Comparison of ENCODE assay signal across 11 mouse cellular contexts in genomic region chr2:8628485-8629208, GRCm38 (mm10).
A peak's percentile ranks its signal among the peaks of the same experiment; 100 is the strongest.
DNase-seq lines count a peak whose midpoint lies in the region; ATAC-seq and TF ChIP-seq lines count a peak whose summit lies in the region.
"Had no signal": no experiment of that assay in that cellular context is flagged by ENCODE, and none has a peak within 500 bp of the region (broad histone marks: within the 10 kb centered on the region; RNA-seq: fewer than 3 reads in every experiment).

No protein-coding gene starts in this region.

- no peak for TF ChIP-seq EP300 in MEL (IDR thresholded peaks at IDR 0.05; ENCODE audit: low read depth in 1 of 2, low read length in 2 of 2)
- TF ChIP-seq EP300 in liver, postnatal 0 days (IDR thresholded peaks at IDR 0.05; ENCODE audit: low read depth): peak; percentile 82

- no peak for TF ChIP-seq POLR2A in MEL (IDR thresholded peaks at IDR 0.05; ENCODE audit: control insufficient read depth in 1 of 2, insufficient read depth in 1 of 2, low read depth in 1 of 2, low read length in 2 of 2, poor library complexity in 1 of 2)

- no peaks in the 10 kb centered on the region for H3K27me3 ChIP-seq in MEL (ENCODE audit: control insufficient read depth in 1 of 2, insufficient read depth in 2 of 2, low read length in 2 of 2)
- H3K27me3 ChIP-seq in liver, postnatal 0 days (ENCODE audit: insufficient read depth, low read length): no peaks in the 10 kb centered on the region
- H3K27me3 ChIP-seq in hindbrain, embryonic 14.5 days (ENCODE audit: control insufficient read depth, insufficient read depth, low read length): no peaks in the 10 kb centered on the region
- H3K27me3 ChIP-seq: embryonic facial prominence, embryonic 15.5 days; heart, embryonic 15.5 days had no signal

- 81% methylated on average over 2 of the region's 2 CpGs for WGBS in liver, postnatal 0 days (ENCODE audit: insufficient replicate concordance)
- WGBS in hindbrain, embryonic 14.5 days: 90% methylated on average over 2 of the region's 2 CpGs

- H3K79me2 ChIP-seq in MEL (ENCODE audit: control insufficient read depth, insufficient read depth, low read length, poor library complexity): no peaks in the 10 kb centered on the region

- no peak overlapping the region for H3K4me3 ChIP-seq in left cerebral cortex, adult 2 months
- no peak overlapping the region for H3K4me3 ChIP-seq in MEL (ENCODE audit: control insufficient read depth in 1 of 2, insufficient read depth in 1 of 2, low read depth in 2 of 2, low read length in 2 of 2)
- H3K4me3 ChIP-seq in liver, postnatal 0 days (ENCODE audit: low read depth, low read length): no peak overlapping the region
- H3K4me3 ChIP-seq in hindbrain, embryonic 14.5 days (replicated peaks; ENCODE audit: low read length): no peak overlapping the region
- H3K4me3 ChIP-seq: embryonic facial prominence, embryonic 15.5 days; heart, embryonic 15.5 days had no signal

- H3K4me2 ChIP-seq in liver, postnatal 0 days (ENCODE audit: low read depth, low read length): no peak overlapping the region
- no peak overlapping the region for H3K4me2 ChIP-seq in hindbrain, embryonic 14.5 days (replicated peaks)
- H3K4me2 ChIP-seq: embryonic facial prominence, embryonic 15.5 days; heart, embryonic 15.5 days had no signal

- H3K27ac ChIP-seq in left cerebral cortex, adult 2 months: peak overlapping the region; percentile 61
- no peak overlapping the region for H3K27ac ChIP-seq in MEL (ENCODE audit: control insufficient read depth, low read depth, low read length)
- no peak overlapping the region for H3K27ac ChIP-seq in liver, postnatal 0 days (ENCODE audit: low read depth)
- no peak overlapping the region for H3K27ac ChIP-seq in hindbrain, embryonic 14.5 days
- H3K27ac ChIP-seq: embryonic facial prominence, embryonic 15.5 days; heart, embryonic 15.5 days had no signal

- 0 out of 2 replicates have a peak, but pooled peaks have one; percentile 8 for ATAC-seq in common myeloid progenitor, adult 5-6 weeks (replicated peaks; ENCODE audit: low read depth, poor library complexity, severe bottlenecking)
- ATAC-seq in liver, postnatal 0 days: peak; percentile 89
- no peak for ATAC-seq in hindbrain, embryonic 14.5 days (ENCODE audit: low FRiP score)

- TF ChIP-seq RAD21 in MEL (IDR thresholded peaks at IDR 0.05; ENCODE audit: low read depth, low read length): no peak

- DNase-seq in left cerebral cortex, adult 2 months (ENCODE audit: extremely low spot score in 1 of 2, low spot score in 2 of 2): peak in 1 of 2 experiments; percentile 54
- no peak for DNase-seq in left cerebral cortex, postnatal 4 days
- DNase-seq in MEL (ENCODE audit: low read depth, low spot score): peak; percentile 26
- DNase-seq in liver, postnatal 0 days: no peak
- DNase-seq in hindbrain, embryonic 14.5 days (ENCODE audit: low spot score): no peak
- no peak for DNase-seq in cerebellum, postnatal 25 days
- DNase-seq: cerebellum, adult 9-11 months; lung, adult 2 months had no signal

- no peaks in the 10 kb centered on the region for H3K4me1 ChIP-seq in MEL (ENCODE audit: control insufficient read depth in 1 of 2, insufficient read depth in 2 of 2, low read length in 2 of 2)
- H3K4me1 ChIP-seq in liver, postnatal 0 days (ENCODE audit: insufficient read depth): no peaks in the 10 kb centered on the region
- no peaks in the 10 kb centered on the region for H3K4me1 ChIP-seq in hindbrain, embryonic 14.5 days (replicated peaks; ENCODE audit: control insufficient read depth, insufficient read depth, low read length)
- H3K4me1 ChIP-seq: embryonic facial prominence, embryonic 15.5 days; heart, embryonic 15.5 days had no signal

- H3K9ac ChIP-seq in MEL (ENCODE audit: control insufficient read depth, low read depth, low read length, poor library complexity, severe bottlenecking): no peak overlapping the region
- H3K9ac ChIP-seq in liver, postnatal 0 days (replicated peaks): no peak overlapping the region
- H3K9ac ChIP-seq in hindbrain, embryonic 14.5 days: no peak overlapping the region
- H3K9ac ChIP-seq: embryonic facial prominence, embryonic 15.5 days; heart, embryonic 15.5 days had no signal

- no peak for TF ChIP-seq CTCF in left cerebral cortex, adult 2 months (IDR thresholded peaks at IDR 0.05)
- no peak for TF ChIP-seq CTCF in MEL (IDR thresholded peaks at IDR 0.05 in 2 of 3, conservative IDR thresholded peaks at IDR 0.05 in 1 of 3; ENCODE audit: control insufficient read depth in 1 of 3, insufficient read depth in 1 of 3, low read depth in 2 of 3, low read length in 3 of 3, poor library complexity in 1 of 3, severe bottlenecking in 1 of 3)
- no peak for TF ChIP-seq CTCF in liver, postnatal 0 days (IDR thresholded peaks at IDR 0.05; ENCODE audit: low read depth)

- intact Hi-C loops in left cerebral cortex, adult 2 months (cut with DNase I): loop anchor here (5.0 kb wide), 1 partner anchor 131 kb away; no protein-coding TSS in a partner anchor
- intact Hi-C loops in left cerebral cortex, postnatal 4 days (cut with DNase I): no loop called here

- H3K9me3 ChIP-seq in MEL (replicated peaks; ENCODE audit: insufficient read depth, low read length): no peaks in the 10 kb centered on the region
- no peaks in the 10 kb centered on the region for H3K9me3 ChIP-seq in liver, postnatal 0 days (ENCODE audit: low read length)
- H3K9me3 ChIP-seq in hindbrain, embryonic 14.5 days (ENCODE audit: control insufficient read depth, low read length): no peaks in the 10 kb centered on the region
- H3K9me3 ChIP-seq: embryonic facial prominence, embryonic 15.5 days; heart, embryonic 15.5 days had no signal

- H3K36me3 ChIP-seq in MEL (ENCODE audit: control insufficient read depth in 1 of 2, insufficient read depth in 2 of 2, low read length in 2 of 2): no peaks in the 10 kb centered on the region
- H3K36me3 ChIP-seq in liver, postnatal 0 days (replicated peaks; ENCODE audit: insufficient read depth, low read length): no peaks in the 10 kb centered on the region
- no peaks in the 10 kb centered on the region for H3K36me3 ChIP-seq in hindbrain, embryonic 14.5 days (replicated peaks; ENCODE audit: control insufficient read depth, insufficient read depth)
- H3K36me3 ChIP-seq: embryonic facial prominence, embryonic 15.5 days; heart, embryonic 15.5 days had no signal

TF ChIP-seq in MEL, 35 proteins besides CTCF, POLR2A, EP300 and RAD21:
- TF ChIP-seq MAFK (IDR thresholded peaks at IDR 0.05; ENCODE audit: borderline replicate concordance, low read depth, low read length) (peak; percentile 90), ETS1 (IDR thresholded peaks at IDR 0.05; ENCODE audit: low read depth, low read length) (peak; percentile 72), ZMIZ1 (IDR thresholded peaks at IDR 0.05; ENCODE audit: low read depth, low read length) (no peak)
